Comparison of ENCODE assay signal across 8 mouse cellular contexts in genomic region chr4:154171151-154171930, GRCm38 (mm10). TPM values are rescaled to one million over a fixed set of nuclear protein-coding genes. Genes with fewer than 3 reads are reported as not detected.
DNase-seq lines count a peak whose midpoint lies in the region; ATAC-seq and TF ChIP-seq lines count a peak whose summit lies in the region.

No protein-coding gene starts in this region.

- no peaks in the 10 kb centered on the region for H3K9me3 ChIP-seq in lung, embryonic 16.5 days (ENCODE audit: control insufficient read depth, low read length)

- DNase-seq in spleen, adult 2 months (ENCODE audit: low read depth in 1 of 2, low spot score in 2 of 2), result no peak
- no peak for DNase-seq in spleen, postnatal 36 days (ENCODE audit: low spot score in 2 of 2)
- peak; percentile 41 for DNase-seq in heart, postnatal 4 days
- DNase-seq in urinary bladder, postnatal 14 days (ENCODE audit: low spot score), result no peak
- DNase-seq in thymus, adult 2 months, result no peak
- DNase-seq in cerebellum, postnatal 25 days, result no peak
- DNase-seq in gastrocnemius, adult 8-10 months (ENCODE audit: low spot score in 2 of 2), result no peak

- peaks cover 13% of the 10 kb centered on the region for H3K27me3 ChIP-seq in spleen, adult 2 months (ENCODE audit: control insufficient read depth, insufficient read depth, low read length)
- H3K27me3 ChIP-seq in lung, embryonic 16.5 days (ENCODE audit: control insufficient read depth, insufficient read depth, low read depth, low read length), result peaks cover 44% of the 10 kb centered on the region
- peaks cover 4% of the 10 kb centered on the region; the same call in 1 of the 2 replicates for H3K27me3 ChIP-seq in thymus, adult 2 months (ENCODE audit: control insufficient read depth, insufficient read depth, low read length)

- TF ChIP-seq POLR2A in spleen, adult 2 months (IDR thresholded peaks at IDR 0.05; ENCODE audit: low read depth, low read length), result no peak
- TF ChIP-seq POLR2A in thymus, adult 2 months (IDR thresholded peaks at IDR 0.05; ENCODE audit: control insufficient read depth, extremely low read depth, insufficient read depth, low read length, poor library complexity), result no peak

- WGBS in spleen, adult 2 months, result 3% methylated on average over 37 of the region's 37 CpGs
- WGBS in lung, embryonic 16.5 days, result under 1% methylated on average over 37 of the region's 37 CpGs
- 3% methylated on average over 37 of the region's 37 CpGs for WGBS in thymus, adult 2 months

- peak overlapping the region; percentile 23; the same call in 1 of the 2 replicates for H3K4me3 ChIP-seq in spleen, adult 2 months (ENCODE audit: extremely low read depth, insufficient read depth, insufficient read length)
- H3K4me3 ChIP-seq in lung, embryonic 16.5 days (ENCODE audit: low read length), result peak overlapping the region; percentile 47
- H3K4me3 ChIP-seq in thymus, adult 2 months (ENCODE audit: control insufficient read depth, insufficient read depth, low read length), result no peak overlapping the region

- H3K4me1 ChIP-seq in spleen, adult 2 months (ENCODE audit: control insufficient read depth, insufficient read depth, insufficient read length), result peaks cover 5% of the 10 kb centered on the region; the same call in 1 of the 2 replicates
- peaks cover 10% of the 10 kb centered on the region for H3K4me1 ChIP-seq in lung, embryonic 16.5 days (replicated peaks; ENCODE audit: control insufficient read depth, insufficient read depth, low read length)
- H3K4me1 ChIP-seq in thymus, adult 2 months (replicated peaks; ENCODE audit: control insufficient read depth, insufficient read depth, low read length), result no peaks in the 10 kb centered on the region

- H3K36me3 ChIP-seq in spleen, adult 2 months (ENCODE audit: control insufficient read depth, insufficient read depth, low read length), result no peaks in the 10 kb centered on the region
- H3K36me3 ChIP-seq in lung, embryonic 16.5 days (ENCODE audit: control insufficient read depth, insufficient read depth, low read length), result no peaks in the 10 kb centered on the region
- H3K36me3 ChIP-seq in thymus, adult 2 months (ENCODE audit: control insufficient read depth, insufficient read depth, low read length), result no peaks in the 10 kb centered on the region

- no peak for TF ChIP-seq CTCF in spleen, adult 2 months (IDR thresholded peaks at IDR 0.05; ENCODE audit: extremely low read depth, insufficient read depth, insufficient read length, insufficient replicate concordance)
- TF ChIP-seq CTCF in thymus, adult 2 months (IDR thresholded peaks at IDR 0.05; ENCODE audit: borderline replicate concordance, control insufficient read depth, extremely low read depth, insufficient read depth, low read length, poor library complexity), result no peak

- peak; percentile 20; the same call in 1 of the 2 replicates for ATAC-seq in lung, embryonic 16.5 days (ENCODE audit: low read depth)

- H3K27ac ChIP-seq in spleen, adult 2 months (ENCODE audit: insufficient read depth, low read length), result no peak overlapping the region
- H3K27ac ChIP-seq in lung, embryonic 16.5 days (ENCODE audit: low read length), result no peak overlapping the region
- H3K27ac ChIP-seq in thymus, adult 2 months (ENCODE audit: control insufficient read depth, insufficient read depth, low read length), result no peak overlapping the region

- peak overlapping the region; percentile 68 for H3K4me2 ChIP-seq in lung, embryonic 16.5 days (ENCODE audit: low read depth, low read length)

- peak overlapping the region; percentile 59 for H3K9ac ChIP-seq in lung, embryonic 16.5 days (ENCODE audit: low read length)

RNA-seq across cellular contexts. Expression of gene Megf6, which starts 0.8 kb away (rescaled TPM):
- polyA plus RNA-seq in spleen, adult 2 months (2012; rRNA removed), result 6.8 and 7.4 TPM in 2 replicates
- total RNA-seq in heart, postnatal 4 days (2021), result 10 to 100 TPM; 50.0 to 52.8 TPM
- polyA plus RNA-seq in lung, embryonic 16.5 days (2015; fragmentation: Nextera tagmentation; extraction: Ambion mirVana), result 23.4 and 28.2 TPM in 2 replicates
- 11.0 and 19.0 TPM in 2 replicates for polyA plus RNA-seq in thymus, adult 2 months (2012; rRNA removed)
- total RNA-seq in gastrocnemius, adult 8-10 months (2022), result under 1 TPM; 0.21 to 0.67 (median 0.25) TPM

RNA-seq across cellular contexts. Expression of gene Tprgl, which starts 10.9 kb away (rescaled TPM):
- 143 and 179 TPM in 2 replicates for polyA plus RNA-seq in spleen, adult 2 months (2012; rRNA removed)
- 100 to 1,000 TPM; 100 to 113 TPM for total RNA-seq in heart, postnatal 4 days (2021)
- 144 and 148 TPM in 2 replicates for polyA plus RNA-seq in lung, embryonic 16.5 days (2015; fragmentation: Nextera tagmentation; extraction: Ambion mirVana)
- polyA plus RNA-seq in thymus, adult 2 months (2012; rRNA removed), result 227 and 244 TPM in 2 replicates
- total RNA-seq in gastrocnemius, adult 8-10 months (2022), result 100 to 1,000 TPM in 2 of 4 experiments, 10 to 100 TPM in 2; 97.3 to 122 (median 108) TPM

RNA-seq across cellular contexts. Expression of gene Wrap73, which starts 29.2 kb away (rescaled TPM):
- polyA plus RNA-seq in spleen, adult 2 months (2012; rRNA removed), result 24.7 and 31.7 TPM in 2 replicates
- 10 to 100 TPM; 11.6 to 13.3 TPM for total RNA-seq in heart, postnatal 4 days (2021)
- 36.0 and 39.2 TPM in 2 replicates for polyA plus RNA-seq in lung, embryonic 16.5 days (2015; fragmentation: Nextera tagmentation; extraction: Ambion mirVana)
- 64.7 and 69.3 TPM in 2 replicates for polyA plus RNA-seq in thymus, adult 2 months (2012; rRNA removed)
- total RNA-seq in gastrocnemius, adult 8-10 months (2022), result 10 to 100 TPM; 10.4 to 12.8 (median 11.4) TPM

RNA-seq across cellular contexts. Expression of gene Trp73, which starts 31.3 kb away (rescaled TPM):
- 0.25 and 0.34 TPM in 2 replicates for polyA plus RNA-seq in spleen, adult 2 months (2012; rRNA removed)
- total RNA-seq in heart, postnatal 4 days (2021), result not detected
- polyA plus RNA-seq in lung, embryonic 16.5 days (2015; fragmentation: Nextera tagmentation; extraction: Ambion mirVana), result 3.4 and 5.2 TPM in 2 replicates
- polyA plus RNA-seq in thymus, adult 2 months (2012; rRNA removed), result 1.0 and 1.4 TPM in 2 replicates
- total RNA-seq in gastrocnemius, adult 8-10 months (2022), result not detected
